Mouse (Mus musculus): ENCODE measurements around the gene Plagl2. TPM values are rescaled to one million over a fixed set of nuclear protein-coding genes. Genes with fewer than 3 reads are reported as not detected.
"Not testable (repeated sequence)": the region's sequence is repeated elsewhere in the genome, so short reads cannot be mapped to it uniquely, and the experiment has no call there.

The Plagl2 gene
- total and polyA plus RNA-seq, 3 experiments = 8.1 to 52.7 (median 18.0) TPM

DNA sequence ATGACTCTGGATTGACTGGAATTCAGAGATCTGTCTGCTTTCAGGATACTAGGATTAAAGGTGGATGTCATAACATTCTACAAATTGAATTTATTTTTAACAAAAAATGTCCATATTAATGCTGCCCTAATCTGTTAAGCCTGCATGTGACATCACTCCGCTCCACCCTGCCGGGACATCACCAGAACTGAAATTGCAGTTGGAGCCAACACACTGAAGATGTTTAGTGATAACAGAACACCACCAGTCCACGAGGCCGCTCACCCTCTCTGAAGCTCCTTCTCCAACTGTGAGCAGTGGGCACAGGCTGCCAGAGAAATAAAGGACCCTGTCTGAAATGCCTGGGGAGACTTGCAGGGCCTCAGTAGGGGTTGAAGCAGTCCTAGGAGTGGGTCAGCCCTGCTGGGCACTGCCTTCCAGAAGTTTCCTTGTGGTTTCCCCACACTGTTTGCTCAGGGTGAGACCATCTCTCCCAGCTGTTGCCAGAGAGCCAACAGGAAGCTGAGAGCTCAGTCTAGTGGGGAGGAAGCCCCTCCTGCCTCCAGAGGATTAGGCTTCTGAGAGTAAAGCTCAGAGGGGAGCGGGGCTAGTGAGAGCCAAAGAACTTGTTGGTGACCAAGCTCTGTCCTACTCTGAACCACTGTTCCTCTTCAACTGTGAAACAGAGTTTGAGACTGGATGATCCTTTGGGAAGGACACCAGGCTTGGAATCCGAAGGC lies 33.1 kb upstream of the Plagl2 start:
- H3K27ac ChIP-seq (ENCODE audit: insufficient read depth, low read depth); in situ Hi-C loops (cut with MboI; ENCODE audit: low pct_ligation_motif_present, low pct_unique_long_range_greater_than_20kb, low sequenced_read_pairs); H3K4me3 ChIP-seq (replicated peaks in 1 of 3; ENCODE audit: low read depth in 2 of 3, low read length in 2 of 3, poor library complexity in 1 of 3); H3K9ac ChIP-seq (ENCODE audit: insufficient read depth, low read depth); H3K36me3 ChIP-seq (replicated peaks in 1 of 2; ENCODE audit: control insufficient read depth in 1 of 2, insufficient read depth in 1 of 2, low read length in 1 of 2); DNase-seq (ENCODE audit: extremely low read depth); H3K9me3 ChIP-seq (replicated peaks; ENCODE audit: low read length); H3K79me2 ChIP-seq (replicated peaks; ENCODE audit: control insufficient read depth, extremely low read depth, insufficient read depth, poor library complexity, severe bottlenecking); H3K27me3 ChIP-seq (replicated peaks); dilution Hi-C loops (cut with MboI; ENCODE audit: extremely low pct_ligation_motif_present, extremely low pct_unique_long_range_greater_than_20kb, low sequenced_read_pairs); H3K4me2 ChIP-seq (ENCODE audit: insufficient read depth, low read depth, poor library complexity, severe bottlenecking): not testable (repeated sequence)
- peaks cover 18 to 59% of the 10 kb centered on the region in 2 experiments for H3K4me1 ChIP-seq (ENCODE audit: control insufficient read depth in 1 of 2, insufficient read depth in 2 of 2)

DNA sequence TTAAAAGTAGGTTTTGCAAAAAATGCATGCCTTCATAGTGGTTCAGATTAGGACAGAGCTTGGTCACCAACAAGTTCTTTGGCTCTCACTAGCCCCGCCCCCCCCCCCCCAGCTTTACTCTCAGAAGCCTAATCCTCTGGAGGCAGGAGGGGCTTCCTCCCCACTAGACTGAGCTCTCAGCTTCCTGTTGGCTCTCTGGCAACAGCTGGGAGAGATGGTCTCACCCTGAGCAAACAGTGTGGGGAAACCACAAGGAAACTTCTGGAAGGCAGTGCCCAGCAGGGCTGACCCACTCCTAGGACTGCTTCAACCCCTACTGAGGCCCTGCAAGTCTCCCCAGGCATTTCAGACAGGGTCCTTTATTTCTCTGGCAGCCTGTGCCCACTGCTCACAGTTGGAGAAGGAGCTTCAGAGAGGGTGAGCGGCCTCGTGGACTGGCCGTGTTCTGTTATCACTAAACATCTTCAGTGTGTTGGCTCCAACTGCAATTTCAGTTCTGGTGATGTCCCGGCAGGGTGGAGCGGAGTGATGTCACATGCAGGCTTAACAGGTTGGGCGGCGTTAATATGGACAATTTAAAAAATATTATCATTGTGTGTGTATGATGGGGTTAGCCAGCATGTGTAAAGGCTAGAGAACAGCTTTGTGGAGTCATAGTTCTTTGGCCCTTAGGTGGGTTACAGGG lies 29.1 kb upstream of the Plagl2 start:
- peaks cover 19 to 74% of the 10 kb centered on the region in 2 experiments for H3K4me1 ChIP-seq (ENCODE audit: control insufficient read depth in 1 of 2, insufficient read depth in 2 of 2)

DNA sequence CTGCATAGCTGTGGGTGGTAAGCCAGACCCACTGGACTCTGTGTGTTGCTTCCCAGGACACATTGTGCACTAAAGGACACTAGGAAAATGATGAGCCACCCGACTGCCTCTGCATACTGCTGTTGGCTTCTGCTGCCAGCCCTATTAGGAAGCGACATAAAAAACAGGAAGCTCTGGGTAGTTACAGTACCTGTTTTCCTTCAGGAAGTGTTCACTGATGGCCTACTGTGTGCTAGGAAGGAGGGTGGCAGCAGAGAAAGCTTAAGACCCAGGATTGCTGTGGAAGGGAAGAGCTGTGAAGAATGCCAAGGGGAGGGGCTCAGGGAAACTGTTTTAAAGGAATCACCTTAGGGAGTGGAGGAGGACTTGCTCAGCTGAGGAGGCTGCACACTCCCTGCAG lies 26.1 kb upstream of the Plagl2 start:
- Histone ChIP-seq H3K27ac (ENCODE audit: insufficient read depth, low read depth) (no peak overlapping the region), H3K79me2 (replicated peaks; ENCODE audit: control insufficient read depth, extremely low read depth, insufficient read depth, poor library complexity, severe bottlenecking) (no peaks in the 10 kb centered on the region), H3K27me3 (replicated peaks) (no peaks in the 10 kb centered on the region), H3K4me2 (ENCODE audit: insufficient read depth, low read depth, poor library complexity, severe bottlenecking) (no peak overlapping the region), H3K4me1 (ENCODE audit: control insufficient read depth in 1 of 2, insufficient read depth in 2 of 2) (peaks cover 23 to 82% of the 10 kb centered on the region in 2 experiments), H3K9ac (ENCODE audit: insufficient read depth, low read depth) (no peak overlapping the region), H3K4me3 (replicated peaks in 1 of 3; ENCODE audit: low read depth in 2 of 3, low read length in 2 of 3, poor library complexity in 1 of 3) (no peak overlapping the region), H3K36me3 (replicated peaks in 1 of 2; ENCODE audit: control insufficient read depth in 1 of 2, insufficient read depth in 1 of 2, low read length in 1 of 2) (peaks cover 36 to 52% of the 10 kb centered on the region in 2 experiments), H3K9me3 (replicated peaks; ENCODE audit: low read length) (peaks cover 12% of the 10 kb centered on the region)
- no peak for DNase-seq (ENCODE audit: extremely low read depth)
- dilution Hi-C loops (cut with MboI; ENCODE audit: extremely low pct_ligation_motif_present, extremely low pct_unique_long_range_greater_than_20kb, low sequenced_read_pairs) (no loop called here), in situ Hi-C loops (cut with MboI; ENCODE audit: low pct_ligation_motif_present, low pct_unique_long_range_greater_than_20kb, low sequenced_read_pairs) (no loop called here)
- no peak for TF ChIP-seq MAFK (IDR thresholded peaks at IDR 0.05; ENCODE audit: insufficient replicate concordance, low read length)
- peak; percentile 69 for TF ChIP-seq ZKSCAN1 (IDR thresholded peaks at IDR 0.05; ENCODE audit: borderline replicate concordance, low read depth, low read length)

More for the DNA sequence above, 29.1 kb upstream of the Plagl2 start:
- H3K4me3 ChIP-seq (replicated peaks in 1 of 3; ENCODE audit: low read depth in 2 of 3, low read length in 2 of 3, poor library complexity in 1 of 3); H3K4me2 ChIP-seq (ENCODE audit: insufficient read depth, low read depth, poor library complexity, severe bottlenecking); dilution Hi-C loops (cut with MboI; ENCODE audit: extremely low pct_ligation_motif_present, extremely low pct_unique_long_range_greater_than_20kb, low sequenced_read_pairs); H3K79me2 ChIP-seq (replicated peaks; ENCODE audit: control insufficient read depth, extremely low read depth, insufficient read depth, poor library complexity, severe bottlenecking); H3K9ac ChIP-seq (ENCODE audit: insufficient read depth, low read depth); in situ Hi-C loops (cut with MboI; ENCODE audit: low pct_ligation_motif_present, low pct_unique_long_range_greater_than_20kb, low sequenced_read_pairs); H3K27me3 ChIP-seq (replicated peaks); H3K9me3 ChIP-seq (replicated peaks; ENCODE audit: low read length); DNase-seq (ENCODE audit: extremely low read depth); H3K27ac ChIP-seq (ENCODE audit: insufficient read depth, low read depth): not testable (repeated sequence)
- peaks cover 16 to 25% of the 10 kb centered on the region in 2 experiments for H3K36me3 ChIP-seq (replicated peaks in 1 of 2; ENCODE audit: control insufficient read depth in 1 of 2, insufficient read depth in 1 of 2, low read length in 1 of 2)

DNA sequence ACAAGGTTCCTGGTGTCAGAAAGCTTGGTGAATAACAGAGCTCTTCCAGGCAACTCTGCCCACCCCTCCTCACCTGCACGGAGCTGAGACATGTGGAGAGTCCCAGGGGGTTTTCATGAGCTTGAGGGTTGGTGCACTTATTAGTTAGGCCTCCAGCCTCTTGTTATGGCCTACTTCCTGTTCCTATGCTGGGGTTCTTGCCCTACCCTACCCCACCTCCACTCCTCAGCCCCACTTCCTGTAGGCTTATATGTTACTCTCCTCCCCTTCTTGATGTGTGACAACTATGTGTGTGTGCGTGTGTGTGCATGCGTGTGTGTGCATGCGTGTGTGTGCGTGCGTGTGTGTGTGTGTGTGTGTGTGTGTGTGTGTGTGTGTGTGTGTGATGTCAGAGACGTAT lies 21.8 kb upstream of the Plagl2 start:
- H3K36me3 ChIP-seq (replicated peaks in 1 of 2; ENCODE audit: control insufficient read depth in 1 of 2, insufficient read depth in 1 of 2, low read length in 1 of 2) = peaks cover 50 to 64% of the 10 kb centered on the region in 2 experiments
- DNase-seq (ENCODE audit: extremely low read depth) = peak; percentile 78
- TF ChIP-seq POLR2A (IDR thresholded peaks at IDR 0.05; ENCODE audit: low read depth, low read length) (0 out of 2 replicates have a peak, but pooled peaks have one; percentile 29), HCFC1 (IDR thresholded peaks at IDR 0.05; ENCODE audit: low read depth, low read length) (peak; percentile 57), USF1 (IDR thresholded peaks at IDR 0.05; ENCODE audit: low read depth, low read length) (no peak), TBP (conservative IDR thresholded peaks at IDR 0.05; ENCODE audit: low read depth, low read length) (no peak), GABPA (IDR thresholded peaks at IDR 0.05; ENCODE audit: insufficient replicate concordance, low read depth, low read length) (no peak), ELF1 (IDR thresholded peaks at IDR 0.05; ENCODE audit: low read depth, low read length) (peak; percentile 84), MAX (IDR thresholded peaks at IDR 0.05; ENCODE audit: low read length) (peak; percentile 56; the same call in 1 of the 2 replicates), ZC3H11A (IDR thresholded peaks at IDR 0.05; ENCODE audit: low read depth, low read length) (no peak), ZMIZ1 (IDR thresholded peaks at IDR 0.05; ENCODE audit: low read depth, low read length) (no peak), RAD21 (IDR thresholded peaks at IDR 0.05; ENCODE audit: low read depth, low read length) (no peak), JUN (IDR thresholded peaks at IDR 0.05; ENCODE audit: insufficient read depth, low read depth, low read length) (no peak), MAFK (IDR thresholded peaks at IDR 0.05; ENCODE audit: insufficient replicate concordance, low read length) (no peak), MAZ (IDR thresholded peaks at IDR 0.05; ENCODE audit: low read depth, low read length) (0 out of 2 replicates have a peak, but pooled peaks have one; percentile 51), MYC (IDR thresholded peaks at IDR 0.05; ENCODE audit: low read depth, low read length) (peak; percentile 83), JUND (conservative IDR thresholded peaks at IDR 0.05; ENCODE audit: low read depth, low read length) (no peak)

More for the DNA sequence above, 21.8 kb upstream of the Plagl2 start:
- Histone ChIP-seq H3K27ac (ENCODE audit: insufficient read depth, low read depth) (peak overlapping the region; percentile 89), H3K4me2 (ENCODE audit: insufficient read depth, low read depth, poor library complexity, severe bottlenecking) (0 out of 2 replicates have a peak overlapping the region, but pooled peaks have one; percentile 6), H3K4me3 (replicated peaks in 1 of 3; ENCODE audit: low read depth in 2 of 3, low read length in 2 of 3, poor library complexity in 1 of 3) (peak overlapping the region in 1 of 3 experiments; percentile 43), H3K79me2 (replicated peaks; ENCODE audit: control insufficient read depth, extremely low read depth, insufficient read depth, poor library complexity, severe bottlenecking) (no peaks in the 10 kb centered on the region), H3K9me3 (replicated peaks; ENCODE audit: low read length) (peaks cover 12% of the 10 kb centered on the region), H3K27me3 (replicated peaks) (no peaks in the 10 kb centered on the region), H3K9ac (ENCODE audit: insufficient read depth, low read depth) (no peak overlapping the region), H3K4me1 (ENCODE audit: control insufficient read depth in 1 of 2, insufficient read depth in 2 of 2) (peaks cover 31 to 85% of the 10 kb centered on the region in 2 experiments)
- in situ Hi-C loops (cut with MboI; ENCODE audit: low pct_ligation_motif_present, low pct_unique_long_range_greater_than_20kb, low sequenced_read_pairs) = no loop called here
- dilution Hi-C loops (cut with MboI; ENCODE audit: extremely low pct_ligation_motif_present, extremely low pct_unique_long_range_greater_than_20kb, low sequenced_read_pairs) = no loop called here
